Mouse (Mus musculus) liver, embryonic 18 days (tissue): ENCODE results near the gene Adora3. TPM values are rescaled to one million over a fixed set of nuclear protein-coding genes. Genes with fewer than 3 reads are reported as not detected.

Experiments used
- polyA plus RNA-seq: library from polyadenylated mRNA; depleted of rRNA; stranded (reverse); fragments of >200 nt; gene quantifications from 2 replicates; pipeline ENCODE4 v1.2.3, GENCODE M21; 2012; rRNA removed

The Adora3 gene
- 0.72 and 0.78 TPM in 2 replicates for polyA plus RNA-seq

GRCm38 (mm10) chr3:105870558-105870957 is at the start of gene Adora3, which contains the start of gene Tmigd3:
Adora3 (plus strand) TSS chr3:105870858.
Tmigd3 (plus strand) TSS chr3:105870903.

GRCm38 (mm10) chr3:105932240-105933071 is 61.8 kb downstream of the Adora3 start, which contains the start of gene I830077J02Rik:
I830077J02Rik (minus strand) TSS chr3:105932664.

Other genes starting within 250 kb of the Adora3 start
- 5.5 and 5.7 TPM in 2 replicates for gene Ddx20, start 183.3 kb upstream of the Adora3 start, polyA plus RNA-seq
- gene Inka2, start 166.3 kb upstream of the Adora3 start, polyA plus RNA-seq, result 0.17 and 0.24 TPM in 2 replicates
- 33.5 and 36.6 TPM in 2 replicates for gene Rap1a, start 69.5 kb upstream of the Adora3 start, polyA plus RNA-seq
- 0.12 and 0.23 TPM in 2 replicates for gene Tmigd3, start within 50 bp of the Adora3 start, polyA plus RNA-seq
- gene I830077J02Rik, start 61.8 kb downstream of the Adora3 start, polyA plus RNA-seq, result 5.5 and 6.6 TPM in 2 replicates
- gene Wdr77, start 88.5 kb downstream of the Adora3 start, polyA plus RNA-seq, result 15.9 and 17.5 TPM in 2 replicates
- gene Atp5f1, start 89.2 kb downstream of the Adora3 start, polyA plus RNA-seq, result 215 and 224 TPM in 2 replicates
- 1.1 and 1.5 TPM in 2 replicates for gene Ovgp1, start 102.9 kb downstream of the Adora3 start, polyA plus RNA-seq
- not detected in 2 replicates for gene Pifo, start 143.8 kb downstream of the Adora3 start, polyA plus RNA-seq
- gene Chil5, start 162.0 kb downstream of the Adora3 start, polyA plus RNA-seq, result 0.08 and 0.14 TPM in 2 replicates
- gene Chia1, start 242.4 kb downstream of the Adora3 start, polyA plus RNA-seq, result 0.02 TPM in 1 of 2 replicates, not detected in the other